21 mouse cellular contexts compared by ENCODE assay signal in the genomic region with DNA sequence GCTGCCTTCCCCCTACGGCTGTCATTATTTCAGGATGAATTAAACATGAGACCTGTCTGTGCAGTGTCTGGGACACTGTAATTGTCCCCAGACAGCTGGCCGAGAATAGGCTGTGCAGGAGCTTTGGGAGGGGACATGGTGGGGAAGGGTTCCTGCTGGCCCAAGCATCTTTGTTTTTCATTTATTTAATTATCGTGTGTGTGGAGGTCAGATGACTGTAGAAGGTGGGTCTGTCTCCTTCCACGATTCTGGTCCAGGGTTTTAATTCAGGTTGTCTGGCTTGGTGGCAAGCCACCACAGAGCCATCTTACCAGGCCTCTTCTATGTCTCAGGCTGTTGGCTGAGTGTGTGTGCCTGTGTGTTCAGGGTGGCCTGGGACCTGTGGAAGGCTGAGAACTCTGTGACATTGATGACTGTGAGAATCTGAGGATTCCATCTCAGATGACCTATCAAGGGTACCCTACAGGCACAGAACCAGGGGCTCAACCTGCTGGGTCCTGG. TPM values are rescaled to one million over a fixed set of nuclear protein-coding genes. Genes with fewer than 3 reads are reported as not detected.
DNase-seq lines count a peak whose midpoint lies in the region; ATAC-seq and TF ChIP-seq lines count a peak whose summit lies in the region.
"Had no signal": no experiment of that assay in that cellular context is flagged by ENCODE, and none has a peak within 500 bp of the region (broad histone marks: within the 10 kb centered on the region; RNA-seq: fewer than 3 reads in every experiment).

No protein-coding gene starts in this region.

- H3K4me2 ChIP-seq in forebrain, postnatal 0 days (ENCODE audit: low read depth): no peak overlapping the region
- H3K4me2 ChIP-seq in liver, postnatal 0 days (ENCODE audit: low read depth, low read length): no peak overlapping the region
- no peak overlapping the region for H3K4me2 ChIP-seq in forebrain, embryonic 12.5 days
- H3K4me2 ChIP-seq in midbrain, embryonic 13.5 days (replicated peaks): no peak overlapping the region
- H3K4me2 ChIP-seq: heart, embryonic 13.5 days had no signal

- H3K27me3 ChIP-seq in forebrain, embryonic 10.5 days (ENCODE audit: poor library complexity, severe bottlenecking): no peaks in the 10 kb centered on the region
- no peaks in the 10 kb centered on the region for H3K27me3 ChIP-seq in forebrain, postnatal 0 days (ENCODE audit: insufficient read depth, low read length)
- H3K27me3 ChIP-seq in liver, postnatal 0 days (ENCODE audit: insufficient read depth, low read length): no peaks in the 10 kb centered on the region
- H3K27me3 ChIP-seq in forebrain, embryonic 12.5 days: no peaks in the 10 kb centered on the region
- no peaks in the 10 kb centered on the region for H3K27me3 ChIP-seq in midbrain, embryonic 13.5 days
- H3K27me3 ChIP-seq: heart, embryonic 13.5 days had no signal

- WGBS in forebrain, embryonic 10.5 days: 68% methylated on average over 4 of the region's 4 CpGs
- WGBS in forebrain, postnatal 0 days: 24% methylated on average over 4 of the region's 4 CpGs
- 78% methylated on average over 4 of the region's 4 CpGs for WGBS in liver, postnatal 0 days (ENCODE audit: insufficient replicate concordance)
- WGBS in forebrain, embryonic 12.5 days: 31% methylated on average over 4 of the region's 4 CpGs
- 21% methylated on average over 4 of the region's 4 CpGs for WGBS in midbrain, embryonic 13.5 days

- no peak for ATAC-seq in forebrain, postnatal 0 days
- no peak for ATAC-seq in liver, postnatal 0 days
- ATAC-seq in forebrain, embryonic 12.5 days (ENCODE audit: low FRiP score): no peak
- 0 out of 2 replicates have a peak, but pooled peaks have one; percentile 9 for ATAC-seq in midbrain, embryonic 13.5 days
- ATAC-seq: intestine, postnatal 0 days had no signal

- H3K9me3 ChIP-seq in forebrain, embryonic 10.5 days: no peaks in the 10 kb centered on the region
- no peaks in the 10 kb centered on the region for H3K9me3 ChIP-seq in forebrain, postnatal 0 days (ENCODE audit: low read length)
- no peaks in the 10 kb centered on the region for H3K9me3 ChIP-seq in liver, postnatal 0 days (ENCODE audit: low read length)
- no peaks in the 10 kb centered on the region for H3K9me3 ChIP-seq in forebrain, embryonic 12.5 days
- H3K9me3 ChIP-seq in midbrain, embryonic 13.5 days: no peaks in the 10 kb centered on the region
- H3K9me3 ChIP-seq: heart, embryonic 13.5 days had no signal

- TF ChIP-seq EP300 in liver, postnatal 0 days (IDR thresholded peaks at IDR 0.05; ENCODE audit: low read depth): no peak

- no peak overlapping the region for H3K9ac ChIP-seq in forebrain, postnatal 0 days
- H3K9ac ChIP-seq in liver, postnatal 0 days (replicated peaks): no peak overlapping the region
- H3K9ac ChIP-seq in forebrain, embryonic 12.5 days: no peak overlapping the region
- H3K9ac ChIP-seq in midbrain, embryonic 13.5 days (replicated peaks): no peak overlapping the region
- H3K9ac ChIP-seq: heart, embryonic 13.5 days; liver, embryonic 14.5 days had no signal

- no peak for DNase-seq in forebrain, embryonic 10.5 days (ENCODE audit: extremely low spot score, low spot score)
- DNase-seq in forebrain, postnatal 0 days: no peak
- DNase-seq in liver, postnatal 0 days: peak; percentile 8
- DNase-seq in liver: no peak
- DNase-seq in urinary bladder, postnatal 36 days (ENCODE audit: low spot score in 2 of 2): no peak
- DNase-seq: B cell, adult 2 months; gastrocnemius, postnatal 25 days; kidney, postnatal 14 days; lung, postnatal 14 days; thymus, postnatal 25 days had no signal

- H3K4me1 ChIP-seq in forebrain, embryonic 10.5 days: peaks cover 68% of the 10 kb centered on the region
- peaks cover 5% of the 10 kb centered on the region; the same call in 1 of the 2 replicates for H3K4me1 ChIP-seq in forebrain, postnatal 0 days (ENCODE audit: insufficient read depth)
- no peaks in the 10 kb centered on the region for H3K4me1 ChIP-seq in liver, postnatal 0 days (ENCODE audit: insufficient read depth)
- H3K4me1 ChIP-seq in forebrain, embryonic 12.5 days: peaks cover 54% of the 10 kb centered on the region
- peaks cover 63% of the 10 kb centered on the region for H3K4me1 ChIP-seq in midbrain, embryonic 13.5 days (replicated peaks)

- TF ChIP-seq CTCF in forebrain, postnatal 0 days (IDR thresholded peaks at IDR 0.05; ENCODE audit: low read depth): no peak
- no peak for TF ChIP-seq CTCF in liver, postnatal 0 days (IDR thresholded peaks at IDR 0.05; ENCODE audit: low read depth)

- 0 out of 2 replicates have a peak overlapping the region, but pooled peaks have one; percentile 21 for H3K27ac ChIP-seq in forebrain, embryonic 10.5 days
- no peak overlapping the region for H3K27ac ChIP-seq in forebrain, postnatal 0 days (ENCODE audit: low read depth, low read length)
- no peak overlapping the region for H3K27ac ChIP-seq in liver, postnatal 0 days (ENCODE audit: low read depth)
- H3K27ac ChIP-seq in forebrain, embryonic 12.5 days: peak overlapping the region; percentile 76
- peak overlapping the region; percentile 69 for H3K27ac ChIP-seq in midbrain, embryonic 13.5 days
- H3K27ac ChIP-seq: heart, embryonic 13.5 days; liver, embryonic 14.5 days had no signal

- no peaks in the 10 kb centered on the region for H3K36me3 ChIP-seq in forebrain, embryonic 10.5 days (replicated peaks)
- H3K36me3 ChIP-seq in forebrain, postnatal 0 days (ENCODE audit: insufficient read depth): no peaks in the 10 kb centered on the region
- H3K36me3 ChIP-seq in liver, postnatal 0 days (replicated peaks; ENCODE audit: insufficient read depth, low read length): no peaks in the 10 kb centered on the region
- H3K36me3 ChIP-seq in forebrain, embryonic 12.5 days (replicated peaks): no peaks in the 10 kb centered on the region
- H3K36me3 ChIP-seq in midbrain, embryonic 13.5 days: no peaks in the 10 kb centered on the region
- H3K36me3 ChIP-seq: heart, embryonic 13.5 days had no signal

- H3K4me3 ChIP-seq in forebrain, embryonic 10.5 days: no peak overlapping the region
- H3K4me3 ChIP-seq in forebrain, postnatal 0 days (ENCODE audit: low read depth, low read length): no peak overlapping the region
- no peak overlapping the region for H3K4me3 ChIP-seq in liver, postnatal 0 days (ENCODE audit: low read depth, low read length)
- H3K4me3 ChIP-seq in forebrain, embryonic 12.5 days (replicated peaks): no peak overlapping the region
- H3K4me3 ChIP-seq in midbrain, embryonic 13.5 days (replicated peaks): no peak overlapping the region
- H3K4me3 ChIP-seq: heart, embryonic 13.5 days had no signal

RNA-seq across cellular contexts. Expression of a gene that starts 5.5 kb away (rescaled TPM):
- polyA plus RNA-seq in forebrain, embryonic 10.5 days (2016; fragmentation: Nextera tagmentation; extraction: Ambion mirVana): 1.1 and 1.3 TPM in 2 replicates
- total RNA-seq in forebrain, postnatal 0 days (2014; rRNA removed): 0.33 TPM in 1 of 2 replicates, not detected in the other
- polyA plus RNA-seq in forebrain, postnatal 0 days (2015; fragmentation: Nextera tagmentation; extraction: Ambion mirVana): 0.29 and 0.40 TPM in 2 replicates
- polyA plus RNA-seq in liver, postnatal 0 days (2015; fragmentation: Nextera tagmentation; extraction: Ambion mirVana): 0.08 TPM in 2 replicates
- polyA plus RNA-seq in forebrain, embryonic 12.5 days (2016; fragmentation: Nextera tagmentation; extraction: Ambion mirVana): 0.87 and 1.4 TPM in 2 replicates
- polyA plus RNA-seq in midbrain, embryonic 13.5 days (2015; fragmentation: Nextera tagmentation; extraction: Ambion mirVana): 0.90 and 1.3 TPM in 2 replicates
- polyA plus RNA-seq: intestine, postnatal 0 days had no signal

RNA-seq across cellular contexts. Expression of a gene that starts 35.7 kb away (rescaled TPM):
- polyA plus RNA-seq in forebrain, embryonic 10.5 days (2016; fragmentation: Nextera tagmentation; extraction: Ambion mirVana): 84.0 and 85.7 TPM in 2 replicates
- total RNA-seq in forebrain, postnatal 0 days (2014; rRNA removed): 27.2 and 35.1 TPM in 2 replicates
- 25.0 and 36.7 TPM in 2 replicates for polyA plus RNA-seq in forebrain, postnatal 0 days (2015; fragmentation: Nextera tagmentation; extraction: Ambion mirVana)
- 19.7 and 23.1 TPM in 2 replicates for polyA plus RNA-seq in liver, postnatal 0 days (2015; fragmentation: Nextera tagmentation; extraction: Ambion mirVana)
- polyA plus RNA-seq in forebrain, embryonic 12.5 days (2016; fragmentation: Nextera tagmentation; extraction: Ambion mirVana): 100 and 104 TPM in 2 replicates
- 74.1 and 89.0 TPM in 2 replicates for polyA plus RNA-seq in midbrain, embryonic 13.5 days (2015; fragmentation: Nextera tagmentation; extraction: Ambion mirVana)

RNA-seq across cellular contexts. Expression of a gene that starts 36.0 kb away (rescaled TPM):
- 160 and 172 TPM in 2 replicates for polyA plus RNA-seq in forebrain, embryonic 10.5 days (2016; fragmentation: Nextera tagmentation; extraction: Ambion mirVana)
- total RNA-seq in forebrain, postnatal 0 days (2014; rRNA removed): 56.0 and 71.7 TPM in 2 replicates
- 61.8 and 82.8 TPM in 2 replicates for polyA plus RNA-seq in forebrain, postnatal 0 days (2015; fragmentation: Nextera tagmentation; extraction: Ambion mirVana)
- 27.0 and 28.4 TPM in 2 replicates for polyA plus RNA-seq in liver, postnatal 0 days (2015; fragmentation: Nextera tagmentation; extraction: Ambion mirVana)
- polyA plus RNA-seq in forebrain, embryonic 12.5 days (2016; fragmentation: Nextera tagmentation; extraction: Ambion mirVana): 180 and 187 TPM in 2 replicates
- polyA plus RNA-seq in midbrain, embryonic 13.5 days (2015; fragmentation: Nextera tagmentation; extraction: Ambion mirVana): 112 and 127 TPM in 2 replicates

RNA-seq across cellular contexts. Expression of a gene that starts 36.4 kb away (rescaled TPM):
- not detected in 2 replicates for polyA plus RNA-seq in forebrain, embryonic 10.5 days (2016; fragmentation: Nextera tagmentation; extraction: Ambion mirVana)
- total RNA-seq in forebrain, postnatal 0 days (2014; rRNA removed): not detected in 2 replicates
- 0.13 and 0.16 TPM in 2 replicates for polyA plus RNA-seq in forebrain, postnatal 0 days (2015; fragmentation: Nextera tagmentation; extraction: Ambion mirVana)
- not detected in 2 replicates for polyA plus RNA-seq in liver, postnatal 0 days (2015; fragmentation: Nextera tagmentation; extraction: Ambion mirVana)
- not detected in 2 replicates for polyA plus RNA-seq in forebrain, embryonic 12.5 days (2016; fragmentation: Nextera tagmentation; extraction: Ambion mirVana)
- 0.17 TPM in 1 of 2 replicates, not detected in the other for polyA plus RNA-seq in midbrain, embryonic 13.5 days (2015; fragmentation: Nextera tagmentation; extraction: Ambion mirVana)
- total RNA-seq: gastrocnemius, postnatal 25 days; heart, postnatal 4 days; layer of hippocampus, postnatal 14 days; left cerebral cortex, postnatal 36 days had no signal
- polyA plus RNA-seq: cerebellum, adult 2 months; heart, embryonic 13.5 days; intestine, postnatal 0 days; liver, embryonic 14.5 days; neural tube, embryonic 14.5 days; spleen, adult 2 months had no signal

Comparison
In these comparisons a context has a peak if more than half of its experiments do, and no peak if none do; other contexts are left out.
1. H3K27ac ChIP-seq: peak in forebrain, embryonic 10.5 days (single experiment), forebrain, embryonic 12.5 days (single experiment) and midbrain, embryonic 13.5 days (single experiment); none in forebrain, postnatal 0 days (single experiment) and liver, postnatal 0 days (single experiment).